Mouse (Mus musculus) lung, postnatal 25 days (tissue): ENCODE measurements at regions not wholly inside any gene's neighbourhood (a gene's known extent, or its start where the extent isn't known, plus 50 kb on each side); places are given as distances from the start of the nearest gene placed in this dataset.

Experiments
- DNase-seq: peaks from one replicate; pipeline ENCODE4 v3.0.0; 2022; ENCODE audit warnings: low spot score

DNA sequence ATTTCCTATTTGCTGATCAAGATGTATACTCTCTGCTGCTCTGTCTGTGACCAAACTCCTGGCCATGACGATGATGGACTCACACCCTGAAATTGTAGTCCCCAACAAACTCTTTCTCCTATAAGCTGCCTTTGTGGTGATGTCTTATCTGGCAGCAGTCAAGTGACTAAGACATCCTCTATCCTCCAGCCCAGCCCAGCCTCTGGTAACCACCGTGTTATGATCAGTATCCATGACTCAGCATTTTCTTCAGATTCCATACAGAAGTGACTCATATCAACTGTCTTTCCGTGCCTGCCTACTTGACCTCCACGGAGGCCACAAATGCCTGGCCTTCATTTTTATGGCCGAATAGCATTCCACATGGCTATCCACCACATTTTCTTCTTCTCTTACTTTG, 124.5 kb upstream of the Sox2 start:
- DNase-seq: no peak

- DNase-seq: no peak
Measured at GRCm38 (mm10) chr3:34522054-34522684, 128.0 kb upstream of the Sox2 start.

- no peak for DNase-seq
Measured at GRCm38 (mm10) chr3:34521357-34522053, 128.7 kb upstream of the Sox2 start.

DNA sequence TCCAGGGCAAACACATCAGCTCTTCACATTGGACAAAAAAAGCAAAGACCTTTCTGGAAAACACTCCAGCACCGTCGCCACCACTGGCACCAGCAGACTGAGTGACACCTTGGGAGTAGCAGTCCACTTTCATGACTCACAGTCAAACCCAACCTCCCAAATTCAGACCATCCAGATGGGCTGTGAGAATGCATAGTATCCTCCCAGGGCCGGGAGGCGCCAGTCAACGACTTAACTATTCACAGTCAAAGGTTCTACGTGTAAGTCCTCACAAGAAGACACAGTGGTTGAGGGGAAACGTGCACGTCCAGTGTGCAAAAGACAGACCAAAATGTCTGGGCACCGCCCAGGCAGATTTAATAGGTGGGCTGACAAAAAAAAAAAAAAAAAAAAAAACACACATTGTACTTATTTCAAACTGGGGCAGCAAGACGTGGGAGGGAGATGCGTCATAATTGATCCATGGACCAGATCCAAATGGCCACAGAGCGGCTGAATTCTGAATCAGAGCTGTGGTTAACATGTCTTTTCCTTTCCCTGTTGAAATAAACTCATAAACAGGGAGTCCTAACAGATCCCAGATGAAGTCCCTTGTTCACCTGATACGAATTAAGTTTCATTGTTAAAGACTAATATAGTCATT, 137.6 kb upstream of the Sox2 start:
- DNase-seq: no peak

GRCm38 (mm10) chr3:34510723-34511122, 139.5 kb upstream of the Sox2 start:
- no peak for DNase-seq

DNA sequence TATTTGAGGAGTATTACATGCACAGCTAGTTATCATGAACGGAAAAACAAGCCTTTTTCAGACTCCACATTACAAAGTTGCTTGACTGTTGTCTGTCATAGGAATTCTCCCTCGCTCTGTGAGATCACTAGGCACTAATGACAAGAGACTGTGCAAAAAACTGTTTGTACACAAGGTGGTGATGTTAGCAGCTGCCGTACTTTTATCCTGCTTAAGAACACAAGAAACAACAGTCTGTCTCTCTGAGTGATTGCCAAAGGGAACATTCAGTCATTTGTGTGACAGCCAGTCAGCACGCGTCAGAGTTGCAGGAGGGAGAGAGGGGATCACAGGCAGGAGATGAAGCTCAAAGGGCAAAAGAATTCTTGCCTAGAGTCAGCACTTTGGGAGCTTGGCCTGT, 141.0 kb upstream of the Sox2 start:
- no peak for DNase-seq

DNA sequence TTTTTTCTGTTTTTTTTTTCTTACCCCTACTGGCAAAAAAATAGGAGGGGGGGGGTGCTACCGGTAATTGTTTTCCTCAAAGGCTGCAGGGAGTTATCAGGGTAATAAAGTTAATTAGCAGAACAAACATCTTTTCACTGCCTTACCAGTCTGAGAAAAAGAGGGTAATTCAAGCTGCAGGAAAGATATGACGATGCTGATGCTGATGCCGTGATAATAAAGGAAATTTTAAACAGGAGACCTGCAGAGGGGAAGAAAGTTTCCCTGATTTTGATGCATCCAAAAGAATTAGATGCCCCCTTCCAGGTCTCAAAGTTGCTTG, 145.7 kb upstream of the Sox2 start:
- DNase-seq: no peak

- no peak for DNase-seq
Measured at GRCm38 (mm10) chr3:34503874-34504572, 146.2 kb upstream of the Sox2 start.

- DNase-seq: no peak
Measured at GRCm38 (mm10) chr3:34496839-34497238, 153.4 kb upstream of the Sox2 start.

- DNase-seq: no peak
Measured at GRCm38 (mm10) chr3:34495615-34496014, 154.6 kb upstream of the Sox2 start.

GRCm38 (mm10) chr3:34493921-34494320, 156.3 kb upstream of the Sox2 start:
- DNase-seq: no peak

- DNase-seq: no peak
Measured at GRCm38 (mm10) chr3:34489008-34489407, 161.2 kb upstream of the Sox2 start.

DNA sequence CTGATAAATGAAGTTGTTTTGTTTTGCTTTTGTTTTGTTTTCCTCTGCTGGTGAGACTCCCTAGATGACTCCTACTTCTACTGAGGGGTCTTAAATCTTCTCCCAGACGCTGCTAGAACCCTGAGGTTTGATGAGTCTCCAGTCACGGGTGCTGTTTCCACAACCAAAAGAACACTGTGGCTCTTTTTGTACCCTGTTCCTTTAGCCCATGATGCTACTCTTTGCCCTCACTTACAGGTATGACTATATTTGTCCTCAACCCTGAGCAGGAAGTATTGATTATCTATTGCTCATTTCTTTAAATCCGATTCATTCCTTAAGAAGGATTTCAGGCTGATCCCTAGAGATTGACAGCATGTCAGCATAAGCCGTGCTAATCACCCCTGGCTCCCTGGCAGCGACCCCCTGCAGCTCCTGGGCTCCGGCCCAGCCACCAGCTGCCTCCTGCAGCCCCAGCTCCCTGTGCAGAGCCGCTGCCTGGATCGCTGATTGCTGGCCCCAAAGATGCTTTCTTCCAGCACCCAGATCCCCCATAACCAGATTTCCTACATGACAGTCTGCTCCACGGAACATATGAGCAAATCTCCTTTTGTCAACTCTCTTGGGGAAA, 163.7 kb upstream of the Sox2 start:
- DNase-seq: no peak

GRCm38 (mm10) chr3:34485345-34486223, 164.6 kb upstream of the Sox2 start:
- DNase-seq: no peak

GRCm38 (mm10) chr3:34483934-34484333, 166.3 kb upstream of the Sox2 start:
- no peak for DNase-seq

DNA sequence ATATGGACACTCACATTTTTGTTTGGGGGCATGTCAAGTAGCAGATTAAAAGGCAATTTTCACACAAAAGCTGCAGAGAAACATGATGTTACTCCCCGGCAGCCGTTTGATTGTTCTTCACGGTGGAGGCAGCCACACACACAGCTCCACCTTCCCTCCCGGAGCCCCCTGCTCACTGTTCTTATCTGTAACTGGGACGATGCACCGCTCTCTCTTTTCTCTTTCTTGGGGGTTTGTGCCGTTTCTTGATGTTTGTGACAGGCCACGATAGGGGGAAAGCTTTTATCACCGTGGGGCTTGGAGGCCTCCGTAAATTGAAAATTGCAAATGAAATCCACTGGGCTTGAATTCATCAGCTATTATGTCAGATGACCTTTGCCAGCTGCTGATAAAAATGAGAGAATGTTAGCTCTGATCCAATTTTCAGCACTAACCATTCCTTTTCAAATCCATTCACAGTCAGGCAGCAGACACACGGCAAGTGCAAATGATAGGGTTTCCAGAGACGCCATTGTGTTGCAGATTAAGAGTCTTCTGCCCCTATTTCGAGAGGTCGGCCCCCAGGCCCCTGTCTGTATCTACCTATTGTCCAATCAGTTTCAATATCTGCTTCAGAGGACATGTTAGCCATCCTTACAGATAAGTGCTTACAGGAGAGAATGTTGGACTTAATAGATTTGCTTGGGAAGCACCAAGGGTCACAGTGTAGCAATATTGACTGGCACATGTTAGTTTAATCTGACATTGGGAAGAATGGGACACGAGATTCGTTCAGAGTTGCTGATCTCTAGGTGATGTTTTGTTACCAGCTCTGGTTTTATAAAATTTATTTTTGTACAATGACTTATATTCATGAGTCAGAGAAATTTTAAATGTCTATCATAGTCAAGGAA, 168.1 kb upstream of the Sox2 start:
- no peak for DNase-seq

DNA sequence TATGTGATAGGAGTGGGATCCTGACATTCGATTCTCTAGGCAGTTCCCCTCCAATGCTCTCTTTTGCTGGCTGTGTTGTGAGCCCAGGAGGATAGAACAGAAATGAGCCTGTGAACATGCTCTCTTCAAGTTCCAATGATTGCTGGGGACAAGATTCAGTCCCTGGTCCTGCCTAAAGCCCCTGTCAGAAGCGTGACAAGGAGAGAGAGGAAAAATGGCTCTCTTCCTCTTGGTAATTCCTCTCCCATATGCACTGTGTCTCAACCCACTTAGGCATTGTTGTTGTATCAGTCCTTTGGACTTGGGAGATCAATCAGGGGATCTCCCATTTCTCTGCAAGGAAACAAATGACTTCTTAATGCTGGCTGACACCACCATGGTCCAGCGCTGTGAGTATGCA, 168.9 kb upstream of the Sox2 start:
- no peak for DNase-seq

GRCm38 (mm10) chr3:34474126-34474525, 176.1 kb upstream of the Sox2 start:
- no peak for DNase-seq

- no peak for DNase-seq
Measured at GRCm38 (mm10) chr3:34470721-34471120, 179.5 kb upstream of the Sox2 start.

GRCm38 (mm10) chr3:34469946-34470345, 180.3 kb upstream of the Sox2 start:
- no peak for DNase-seq

GRCm38 (mm10) chr3:34466312-34466711, 183.9 kb upstream of the Sox2 start:
- DNase-seq: no peak
